Mouse (Mus musculus) liver, embryonic 14.5 days (tissue): ENCODE data around the gene Scarb1. TPM values are rescaled to one million over a fixed set of nuclear protein-coding genes. Genes with fewer than 3 reads are reported as not detected.

Source experiments
- ATAC-seq: fragments of 200-750 bp; cut with Nextera tagmentation; 2 replicates; pipeline ENCODE4 v1.8.0; 2017; ENCODE audit warnings: moderate number of reproducible peaks, mild to moderate bottlenecking, moderate library complexity; ENCODE audit not compliant: insufficient read depth
- DNase-seq, 3 experiments: peaks; one replicate each; pipeline ENCODE4 v3.0.0-alpha.2; 2012 to 2013; ENCODE audit warnings: low read depth in 3 of 3, low spot score in 3 of 3
- H3K27ac ChIP-seq: fragments of 300-500 bp; sonication (generic); 2 replicates; pipeline ENCODE4 v1.5.1; 2014; ENCODE audit warnings: moderate library complexity, mild to moderate bottlenecking, control low read depth, inconsistent platforms
- H3K27me3 ChIP-seq: fragments of 300-500 bp; sonication (generic); 2 replicates; pipeline ENCODE4 v1.6.1; 2014; ENCODE audit warnings: mild to moderate bottlenecking, low read length, moderate library complexity; ENCODE audit not compliant: control insufficient read depth, insufficient read depth
- H3K36me3 ChIP-seq: fragments of 300-500 bp; sonication (generic); replicated peaks from 2 replicates; pipeline ENCODE4 v1.6.1; 2014; ENCODE audit warnings: low read depth; ENCODE audit not compliant: control insufficient read depth, insufficient read depth
- H3K4me1 ChIP-seq, 2 experiments: fragments of 200-500 bp in 1 of 2; fragments of 300-500 bp in 1 of 2; sonication (generic) in 1 of 2; replicated peaks; 2 replicates each; pipeline ENCODE4 v1.6.1; 2012 to 2014; ENCODE audit warnings: antibody characterized with exemption in 1 of 2, inconsistent platforms in 1 of 2, low read length in 1 of 2; ENCODE audit not compliant: control insufficient read depth in 2 of 2, insufficient read depth in 2 of 2
- H3K4me2 ChIP-seq: fragments of 300-500 bp; sonication (generic); 2 replicates; pipeline ENCODE4 v1.6.1; 2014; ENCODE audit warnings: low read depth, mild to moderate bottlenecking, control low read depth, moderate library complexity
- H3K4me3 ChIP-seq, 2 experiments: fragments of 200-500 bp in 1 of 2; fragments of 300-500 bp in 1 of 2; sonication (generic) in 1 of 2; 2 replicates each; pipeline ENCODE4 v1.5.1; 2012 to 2014; ENCODE audit warnings: low read depth in 2 of 2, low read length in 2 of 2, mild to moderate bottlenecking in 2 of 2, control low read depth in 1 of 2, inconsistent platforms in 1 of 2, moderate library complexity in 1 of 2; ENCODE audit not compliant: insufficient read depth in 1 of 2
- H3K9ac ChIP-seq: fragments of 300-500 bp; sonication (generic); replicated peaks from 2 replicates; pipeline ENCODE4 v1.6.1; 2014; ENCODE audit warnings: mild to moderate bottlenecking, control low read depth, moderate library complexity
- H3K9me3 ChIP-seq: fragments of 300-500 bp; sonication (generic); 2 replicates; pipeline ENCODE4 v1.6.1; 2016; ENCODE audit warnings: low read length, mixed read lengths; ENCODE audit not compliant: control insufficient read depth
- CTCF ChIP-seq: IDR thresholded peaks from 2 replicates; pipeline ENCODE4 v1.5.1; 2016; ENCODE audit warnings: antibody characterized with exemption, low read depth, control low read depth
- EP300 ChIP-seq: IDR thresholded peaks from 2 replicates; pipeline ENCODE4 v1.6.1; 2016; ENCODE audit warnings: antibody characterized with exemption, low read depth
- WGBS: fragments of 180-500 bp; shearing (Covaris S2); extraction: QIAGEN DNeasy Blood & Tissue Kit; methylation state at CpG from one replicate; pipeline ENCODE4 v1.1.7; 2014; ENCODE audit not compliant: insufficient replicate concordance; 5-methylcytosine and 5-hydroxymethylcytosine counted together
- polyA plus RNA-seq, 2 experiments: library from polyadenylated mRNA; depleted of rRNA in 1 of 2; stranded (reverse) in 1 of 2; unstranded in 1 of 2; fragments of >200 nt; fragmentation: Nextera tagmentation in 1 of 2; extraction: Ambion mirVana in 1 of 2; gene quantifications; 2 replicates each; pipeline versions ENCODE4 v1.2.1 to v1.2.3; 2012 to 2014

Gene Scarb1
- polyA plus RNA-seq, 2 experiments = 41.6 to 50.1 TPM

GRCm38 (mm10) chr5:125385215-125385940, 44.5 kb upstream of the Scarb1 start:
- Histone ChIP-seq H3K4me2 (no peak overlapping the region; the same call in 1 of the 2 replicates), H3K4me3 (no peak overlapping the region), H3K9ac (no peak overlapping the region), H3K27ac (no peak overlapping the region), H3K9me3 (no peaks in the 10 kb centered on the region), H3K4me1 (peaks cover 2 to 8% of the 10 kb centered on the region in 2 experiments), H3K27me3 (no peaks in the 10 kb centered on the region), H3K36me3 (peaks cover 24% of the 10 kb centered on the region)
- no peak for DNase-seq
- no peak for ATAC-seq
- WGBS = 69% methylated on average over 8 of the region's 8 CpGs
- no peak for TF ChIP-seq EP300
- TF ChIP-seq CTCF = no peak

DNA sequence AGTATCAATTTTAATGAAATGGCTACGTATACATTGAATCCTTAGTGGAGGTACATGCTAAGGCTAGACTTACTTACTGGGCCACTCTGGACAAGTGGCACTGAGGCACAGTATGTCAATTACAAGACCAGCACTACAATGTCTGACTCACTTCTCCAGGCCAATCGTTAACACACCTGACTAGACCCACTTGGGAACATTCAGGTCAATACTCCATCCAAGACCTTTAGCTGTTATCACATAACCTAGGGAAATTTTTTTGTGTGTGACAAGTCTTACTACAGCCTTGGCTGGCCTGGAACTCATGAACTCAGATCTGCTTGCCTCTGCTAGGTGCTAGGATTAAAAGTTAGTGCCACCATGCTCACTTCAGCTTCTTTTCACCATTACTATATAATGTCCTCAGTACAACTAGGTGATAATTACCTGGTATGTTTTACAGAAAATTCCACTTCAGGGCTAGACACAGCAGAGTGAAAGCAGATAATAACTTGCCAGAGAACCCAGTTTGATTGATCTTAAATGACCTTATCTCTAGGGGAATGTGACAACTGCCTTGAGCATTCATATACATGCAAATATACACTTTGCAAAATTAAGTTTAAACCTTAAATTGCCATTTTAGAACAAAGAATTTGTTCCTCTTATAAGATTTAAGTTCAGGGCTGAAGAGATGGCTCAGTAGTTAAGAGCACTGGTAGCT, 43.8 kb upstream of the Scarb1 start:
- no peak overlapping the region for H3K27ac ChIP-seq

DNA sequence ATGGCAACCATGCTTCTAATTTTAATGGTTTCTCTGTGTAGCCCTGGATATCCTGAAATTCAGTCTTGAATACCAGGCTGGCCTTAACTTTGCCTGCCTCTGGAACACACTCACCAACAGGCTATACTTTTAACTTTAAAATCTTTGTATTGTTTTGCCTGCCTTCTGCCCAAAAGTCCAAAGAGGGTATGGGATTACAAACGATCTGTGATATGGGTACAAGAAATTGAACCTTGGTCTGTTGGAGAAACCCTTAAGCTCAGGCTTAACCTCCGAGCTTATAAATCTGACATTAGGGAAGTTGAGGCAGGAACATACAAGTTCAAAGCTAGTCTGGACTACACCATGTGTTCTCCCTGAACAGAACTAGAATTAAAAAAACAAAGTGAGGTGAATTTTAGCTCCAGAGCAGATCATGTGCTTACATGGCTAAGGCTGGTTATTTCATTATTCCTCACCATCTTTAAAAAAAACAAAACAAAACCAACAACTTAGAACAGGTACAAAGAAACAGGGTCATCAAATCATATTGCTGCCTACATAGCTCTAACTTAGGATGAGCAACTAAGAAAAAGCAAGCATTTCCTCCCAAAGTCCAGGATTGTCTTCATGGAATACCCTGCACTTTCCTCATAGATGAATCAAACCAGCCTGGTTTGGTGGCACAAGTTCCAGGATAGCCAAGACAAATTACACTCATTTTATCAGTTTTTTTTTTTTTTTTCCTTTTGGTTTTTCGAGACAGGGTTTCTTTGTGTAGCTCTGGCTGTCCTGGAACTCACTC, 42.9 kb upstream of the Scarb1 start:
- Histone ChIP-seq H3K36me3 (peaks cover 24% of the 10 kb centered on the region), H3K27me3 (no peaks in the 10 kb centered on the region), H3K4me3 (no peak overlapping the region), H3K9me3 (no peaks in the 10 kb centered on the region), H3K4me2 (no peak overlapping the region), H3K27ac (no peak overlapping the region), H3K9ac (no peak overlapping the region), H3K4me1 (peaks cover 0 to 6% of the 10 kb centered on the region in 2 experiments; a peak in 3 of 4 replicates)
- no peak for ATAC-seq
- TF ChIP-seq CTCF = no peak
- no peak for TF ChIP-seq EP300
- WGBS = 61% methylated on average over 3 of the region's 3 CpGs
- DNase-seq = no peak

More for the DNA sequence above, 43.8 kb upstream of the Scarb1 start:
- 76% methylated on average over 2 of the region's 2 CpGs for WGBS
- ATAC-seq (no peak), DNase-seq (no peak)
- H3K4me3 ChIP-seq = no peak overlapping the region
- H3K9me3 ChIP-seq = no peaks in the 10 kb centered on the region
- peaks cover 0 to 6% of the 10 kb centered on the region in 2 experiments; a peak in 3 of 4 replicates for H3K4me1 ChIP-seq
- TF ChIP-seq EP300 (no peak), CTCF (no peak)
- H3K36me3 ChIP-seq = peaks cover 24% of the 10 kb centered on the region
- H3K4me2 ChIP-seq = no peak overlapping the region
- H3K9ac ChIP-seq = no peak overlapping the region
- H3K27me3 ChIP-seq = no peaks in the 10 kb centered on the region

DNA sequence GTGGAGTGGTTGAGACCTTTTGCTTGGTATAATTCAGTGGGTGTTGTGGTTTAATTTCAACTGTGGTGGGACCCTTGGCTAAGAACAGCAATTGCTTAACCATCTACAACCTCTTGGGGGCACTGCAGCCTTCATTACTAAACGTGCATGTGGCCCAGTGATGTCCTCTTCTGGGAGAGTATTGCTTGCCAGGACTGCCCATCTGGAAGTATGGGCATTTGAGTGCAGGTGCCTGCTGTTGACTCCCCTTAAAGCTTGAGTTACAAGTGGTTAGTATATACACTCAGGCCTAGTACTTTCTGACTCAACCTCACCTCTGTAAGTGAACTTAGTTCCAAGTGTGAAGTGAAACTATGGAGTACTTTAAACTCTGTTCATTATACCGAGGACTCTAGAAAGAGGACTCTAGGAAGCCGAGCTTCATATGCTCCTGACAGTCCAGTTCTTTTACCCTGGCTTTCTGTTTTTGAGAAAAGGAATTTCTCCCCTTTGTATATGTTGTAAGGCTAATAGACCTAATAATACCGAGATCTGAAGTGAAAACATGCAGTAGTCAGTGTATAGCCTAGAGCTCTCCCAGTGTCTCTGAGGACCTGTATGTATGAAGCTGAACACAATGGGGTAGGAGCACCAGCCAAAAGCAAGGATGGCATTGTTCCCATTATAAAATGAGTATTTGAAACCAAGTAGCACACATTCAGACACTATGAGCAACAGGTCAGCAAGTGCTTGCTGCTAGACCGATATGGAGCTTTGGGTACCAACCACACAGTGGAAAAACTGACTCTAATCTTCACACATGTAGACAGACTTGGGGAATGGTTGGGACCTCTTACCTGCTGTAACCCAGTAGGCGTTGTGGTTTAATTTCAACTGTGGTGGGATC, 42.0 kb upstream of the Scarb1 start:
- H3K27me3 ChIP-seq = no peaks in the 10 kb centered on the region
- H3K9ac ChIP-seq = no peak overlapping the region
- H3K4me3 ChIP-seq = no peak overlapping the region
- 44% methylated on average over 6 of the region's 6 CpGs for WGBS
- ATAC-seq (peak; percentile 55), DNase-seq (no peak)
- H3K27ac ChIP-seq = no peak overlapping the region
- TF ChIP-seq CTCF = peak; percentile 77
- no peak for TF ChIP-seq EP300
- H3K4me1 ChIP-seq = no peaks in the 10 kb centered on the region
- H3K4me2 ChIP-seq = no peak overlapping the region
- H3K9me3 ChIP-seq = no peaks in the 10 kb centered on the region
- peaks cover 17% of the 10 kb centered on the region for H3K36me3 ChIP-seq
